Mouse (Mus musculus) cortical plate, adult 2 months (tissue): ENCODE data around the gene S100a9.

Experiments
- CTCF ChIP-seq: fragments of 200-500 bp; IDR thresholded peaks from 2 replicates; pipeline ENCODE4 v1.5.1; 2011; ENCODE audit warnings: mild to moderate bottlenecking, control low read depth, low read length; ENCODE audit not compliant: insufficient read depth; ENCODE audit errors: extremely low read depth
- POLR2A ChIP-seq: fragments of 200-500 bp; IDR thresholded peaks from 2 replicates; pipeline ENCODE4 v1.6.1; 2011; ENCODE audit warnings: mild to moderate bottlenecking, low read length, control low read depth; ENCODE audit not compliant: insufficient read depth; ENCODE audit errors: extremely low read depth

GRCm38 (mm10) chr3:90668846-90669245 is 26.7 kb downstream of the S100a9 start, which contains the start of gene S100a8:
- TF ChIP-seq POLR2A (no peak), CTCF (no peak)
